Mouse (Mus musculus) monocyte, adult 5-6 weeks (primary cell): ENCODE measurements around the gene Gm29133. TPM values are rescaled to one million over a fixed set of nuclear protein-coding genes. Genes with fewer than 3 reads are reported as not detected.
A peak's percentile ranks its signal among the peaks of the same experiment; 100 is the strongest.

Source experiments
- ATAC-seq: fragments of 153-309, 156-312 bp; replicated peaks from 2 replicates; pipeline ENCODE4 v1.8.0; 2017; ENCODE audit warnings: mild to moderate bottlenecking; ENCODE audit not compliant: low TSS enrichment, insufficient number of reproducible peaks, severe bottlenecking, poor library complexity, low FRiP score
- total RNA-seq: library from RNA; stranded (forward); fragments of 200-1000, 200-491, 200-594 nt; gene quantifications from 3 replicates; pipeline ENCODE4 v1.2.3, GENCODE M21; 2017

Gene Gm29133
- total RNA-seq = not detected in 3 replicates

DNA sequence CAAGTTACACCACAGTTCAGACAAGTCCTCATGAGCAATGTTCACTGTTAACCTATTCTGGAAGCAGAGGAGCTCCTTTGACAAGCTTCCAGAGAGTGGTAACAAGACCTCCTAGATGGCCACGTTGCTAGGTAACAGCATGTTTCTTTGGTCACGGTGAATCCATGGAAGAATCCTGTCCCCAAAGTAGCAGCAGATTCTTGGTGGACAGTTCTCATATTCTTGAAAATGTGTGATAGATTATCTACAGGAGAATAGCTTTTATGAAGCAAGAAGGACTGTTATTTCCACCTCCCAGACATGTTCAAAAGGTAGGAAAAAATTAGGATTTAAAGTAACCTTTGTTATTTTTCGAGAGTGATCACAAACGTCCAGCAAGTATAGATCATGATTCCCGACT is at the start of gene Gm29133:
TSS of gene Gm29133 (plus strand) at position 301 of the 400 bp plus-strand sequence.
- ATAC-seq = no peak

DNA sequence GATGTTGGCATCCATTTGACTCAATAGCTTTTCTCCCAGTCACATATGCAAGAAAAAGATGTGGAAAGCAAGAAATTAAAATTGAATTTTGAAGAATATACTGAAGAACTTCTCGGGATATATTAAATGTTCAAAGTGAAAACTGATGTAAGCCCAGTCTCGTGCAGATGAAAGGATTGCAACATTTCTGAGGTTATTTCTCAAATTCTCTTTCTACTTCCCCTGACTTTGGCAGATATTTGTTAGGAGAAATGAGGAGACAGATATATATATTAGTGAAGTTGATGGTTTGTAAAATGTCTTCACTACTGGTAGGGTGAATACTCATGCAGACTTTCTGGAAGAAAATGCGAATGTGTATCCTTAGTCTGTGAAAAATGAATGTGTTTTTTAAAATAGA is 48.9 kb upstream of the Gm29133 start:
- no peak for ATAC-seq

DNA sequence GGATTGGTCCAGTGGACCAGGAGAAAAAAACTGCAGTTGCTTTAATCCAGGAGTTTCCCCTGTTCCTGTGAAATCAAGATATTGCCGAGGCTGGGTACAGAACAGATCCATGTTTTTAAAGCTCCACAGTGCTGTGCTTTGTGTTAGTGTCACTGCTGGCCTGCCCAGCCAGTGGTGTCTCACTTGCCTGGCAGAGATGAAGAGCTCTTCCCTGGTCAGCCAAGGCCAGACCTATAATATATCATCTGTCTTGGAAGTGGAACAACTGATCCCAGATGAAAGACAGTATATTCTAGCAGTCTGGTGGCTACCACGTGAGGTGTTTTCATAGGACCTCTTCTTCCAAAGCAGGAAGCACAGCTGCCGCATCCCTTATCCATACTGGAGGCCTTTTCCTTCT is 46.7 kb upstream of the Gm29133 start:
- ATAC-seq = no peak

DNA sequence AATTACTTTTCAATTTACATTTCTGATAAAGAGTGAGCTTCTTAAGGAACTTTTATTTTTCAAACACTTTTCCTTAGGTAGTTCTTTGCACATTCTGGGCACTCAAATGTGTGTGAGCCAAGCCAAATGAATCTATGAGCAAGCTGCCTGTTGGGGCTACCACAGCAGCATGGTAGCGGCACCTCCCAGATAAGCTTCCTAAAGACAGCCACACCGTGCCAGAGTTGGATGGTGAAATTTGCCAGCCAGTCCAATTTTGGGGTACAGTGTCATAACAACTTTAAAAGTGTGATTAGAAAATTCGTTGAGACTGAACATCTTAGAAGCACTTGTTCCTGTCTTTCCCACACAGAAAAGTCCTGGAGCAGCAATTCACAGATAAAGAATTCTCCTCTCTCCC is 41.5 kb upstream of the Gm29133 start:
- ATAC-seq = no peak

DNA sequence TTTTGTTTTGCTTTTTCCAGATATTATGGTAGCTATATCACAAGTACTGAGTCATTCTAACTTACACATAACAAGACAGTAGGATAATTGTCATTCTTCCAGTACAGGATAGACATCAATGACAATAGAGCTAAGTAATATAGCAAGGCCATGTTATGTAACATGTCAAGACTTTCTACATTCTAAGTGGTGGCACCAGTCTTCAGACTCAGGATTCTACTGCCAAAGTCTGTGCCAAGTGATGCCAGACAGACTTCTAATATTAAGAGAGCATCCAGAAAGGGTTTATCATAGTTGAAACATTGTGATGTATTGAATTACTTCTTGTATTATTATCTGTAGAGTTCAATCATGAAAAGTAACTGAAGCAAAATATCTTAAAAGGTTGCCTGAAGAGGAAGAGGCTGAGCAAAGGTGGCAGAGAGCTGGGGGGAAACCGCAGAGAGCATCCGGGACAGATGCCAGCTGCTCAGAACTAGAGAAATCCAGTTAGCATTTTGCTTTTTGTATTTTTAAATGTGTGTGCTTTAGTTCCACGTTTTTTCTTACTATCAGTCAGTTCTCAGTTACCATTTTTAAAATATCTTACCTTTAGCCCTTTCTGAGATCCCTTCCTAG is 34.2 kb upstream of the Gm29133 start:
- no peak for ATAC-seq

DNA sequence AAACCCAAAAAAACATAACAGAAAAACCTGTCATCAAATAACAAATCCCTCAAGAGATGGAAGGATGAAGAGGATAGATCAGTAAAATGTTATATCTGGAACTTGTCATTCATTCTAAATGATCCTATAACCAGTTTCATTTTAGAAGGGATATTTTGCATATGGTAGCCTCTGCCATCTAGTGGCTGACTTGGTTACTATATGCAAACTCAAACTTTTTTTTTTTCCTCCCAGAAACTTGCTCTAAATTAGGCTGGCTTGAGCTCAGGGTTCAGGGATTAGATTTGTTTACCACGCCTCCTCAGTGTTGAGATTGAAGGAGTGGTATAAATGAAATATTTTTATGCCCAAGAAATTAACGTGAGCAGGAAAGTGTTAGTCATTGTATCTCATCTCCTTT is 27.3 kb upstream of the Gm29133 start:
- no peak for ATAC-seq

DNA sequence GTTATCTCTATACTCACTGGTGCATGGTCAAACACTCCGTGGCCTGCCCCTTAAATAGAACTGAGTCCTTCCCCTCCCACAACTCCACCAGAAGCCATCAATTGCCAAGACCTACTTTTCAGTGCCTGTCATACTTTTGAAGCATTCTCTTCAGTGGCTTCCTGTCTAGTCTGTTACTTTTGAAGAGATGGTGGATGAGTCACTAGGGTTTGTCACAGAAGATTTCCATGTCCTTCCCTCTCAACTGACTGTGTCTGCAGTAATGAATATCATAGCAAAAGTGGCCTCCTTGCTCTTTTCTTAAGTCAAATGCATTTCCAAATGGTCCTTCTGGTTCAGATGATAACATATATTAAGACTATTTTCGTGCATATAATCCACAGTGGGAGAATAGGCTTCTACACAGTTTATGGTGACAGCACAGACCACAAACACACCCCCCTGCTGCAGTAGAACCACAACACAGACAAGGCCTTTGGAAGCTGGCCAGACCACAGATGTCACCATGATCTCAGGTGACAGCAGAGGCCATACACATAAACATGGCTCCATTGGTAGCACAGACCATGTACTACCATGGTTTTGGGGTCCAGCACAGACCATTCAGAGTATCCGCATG is 16.9 kb upstream of the Gm29133 start:
- no peak for ATAC-seq

DNA sequence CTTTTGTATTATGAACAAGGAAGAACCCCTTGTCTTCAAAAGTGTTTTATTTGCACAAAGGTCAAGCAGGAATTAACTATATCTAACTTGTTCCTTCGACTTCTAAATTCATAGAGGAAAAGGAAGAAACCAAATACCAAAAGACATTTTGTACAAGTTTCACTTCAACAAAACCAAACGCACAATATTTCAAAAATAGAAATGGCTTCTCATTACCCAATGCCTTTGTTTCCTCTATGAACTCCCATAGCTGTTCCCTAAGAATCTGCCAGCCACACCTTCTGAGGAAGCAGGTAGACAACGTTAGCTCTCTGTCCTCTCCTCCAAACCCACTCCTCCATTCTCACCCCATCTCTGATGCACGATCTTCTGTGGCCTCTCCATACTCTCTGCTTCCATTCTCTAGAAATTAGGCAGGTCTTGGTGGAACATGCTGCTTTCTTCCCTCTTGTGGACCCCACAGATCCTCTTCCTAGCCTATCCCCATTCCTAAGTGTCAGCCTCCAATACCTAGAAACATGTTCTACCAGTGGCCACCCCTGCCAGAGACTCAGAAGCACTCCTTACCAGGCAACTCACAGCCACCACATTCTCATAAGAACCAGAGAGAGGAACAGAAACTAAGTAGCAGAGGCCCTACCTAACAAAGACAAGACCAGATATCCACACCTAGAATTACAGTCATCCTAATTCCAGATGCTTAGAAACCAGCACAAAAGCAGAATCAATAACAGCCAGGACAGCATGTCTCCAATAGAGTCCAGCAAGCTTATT is 4.1 kb upstream of the Gm29133 start:
- ATAC-seq = peak; percentile 82

DNA sequence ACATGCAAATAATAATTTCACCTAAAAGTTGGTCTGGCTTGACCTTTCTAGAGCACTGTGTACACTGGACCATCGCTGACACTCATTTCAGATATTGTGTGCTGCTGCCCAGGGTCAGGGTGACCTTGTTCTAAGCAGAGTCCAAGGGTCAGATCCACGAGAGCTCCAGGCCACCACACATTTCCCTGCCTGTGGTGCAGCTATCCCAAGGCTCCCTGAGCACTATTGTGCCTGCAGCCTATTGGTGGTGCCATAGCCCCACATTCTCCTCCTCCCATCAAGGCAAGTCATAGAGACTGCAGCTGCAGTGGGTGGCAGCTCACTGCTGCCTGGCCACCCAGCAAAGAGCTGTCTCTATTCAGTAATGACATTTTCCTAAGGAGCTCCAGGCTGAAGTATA is 2.7 kb upstream of the Gm29133 start:
- no peak for ATAC-seq

DNA sequence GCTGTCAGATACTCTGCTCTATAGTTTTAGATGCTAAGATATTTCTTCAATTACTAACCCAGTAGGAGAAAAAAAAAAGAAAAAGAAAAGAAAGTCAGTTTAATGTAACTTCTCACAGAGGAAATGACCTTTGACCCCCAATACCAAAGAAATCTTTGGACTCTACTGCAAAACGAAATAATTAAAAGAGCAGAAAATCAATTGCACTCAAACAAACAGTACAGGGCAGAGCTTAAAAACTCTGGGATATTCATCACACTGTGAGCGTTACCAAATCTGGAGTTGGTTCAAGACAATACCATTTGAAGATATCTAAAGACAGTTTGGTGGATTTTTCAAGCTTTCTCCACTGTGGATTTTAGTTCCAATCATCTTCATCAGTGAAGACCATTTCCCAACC is 15.4 kb downstream of the Gm29133 start:
- ATAC-seq = no peak

DNA sequence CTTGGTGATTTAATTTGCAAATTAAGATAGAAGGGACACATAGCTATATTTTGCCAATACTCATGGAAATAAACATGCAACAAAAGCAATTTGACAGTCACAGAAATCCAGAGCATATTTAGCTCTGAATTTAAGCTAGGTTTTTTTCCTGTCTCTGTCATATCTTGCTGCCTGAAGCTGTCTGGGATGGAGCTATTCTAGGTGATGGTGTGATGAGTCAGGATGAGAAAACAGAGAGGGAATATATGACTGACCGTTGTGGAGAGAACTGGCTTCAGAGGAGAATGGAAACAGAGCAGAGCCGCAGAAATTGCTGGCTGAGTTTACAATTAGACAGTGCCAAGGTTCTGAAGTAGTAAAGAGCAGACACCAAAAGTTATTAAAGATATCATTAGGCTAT is 26.3 kb downstream of the Gm29133 start:
- no peak for ATAC-seq

DNA sequence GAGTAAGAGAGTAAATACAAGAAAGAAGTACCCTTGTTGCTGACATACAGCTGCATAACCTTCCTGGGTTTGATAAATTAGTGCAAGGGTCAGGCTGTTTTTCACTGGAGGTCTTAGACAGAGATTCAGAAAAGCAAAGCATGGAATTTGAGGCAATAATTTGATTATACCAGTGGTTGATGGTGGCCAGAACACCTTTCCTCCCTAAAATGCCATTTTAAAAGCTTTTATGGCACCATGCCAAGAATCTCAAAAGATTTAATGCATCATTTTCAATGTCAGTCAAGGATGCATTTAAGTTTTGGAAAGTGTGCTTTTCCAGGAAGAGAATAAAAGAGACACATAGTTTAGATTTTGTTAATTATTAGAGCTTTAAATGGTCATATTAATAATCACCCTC is 60.0 kb downstream of the Gm29133 start:
- no peak for ATAC-seq

DNA sequence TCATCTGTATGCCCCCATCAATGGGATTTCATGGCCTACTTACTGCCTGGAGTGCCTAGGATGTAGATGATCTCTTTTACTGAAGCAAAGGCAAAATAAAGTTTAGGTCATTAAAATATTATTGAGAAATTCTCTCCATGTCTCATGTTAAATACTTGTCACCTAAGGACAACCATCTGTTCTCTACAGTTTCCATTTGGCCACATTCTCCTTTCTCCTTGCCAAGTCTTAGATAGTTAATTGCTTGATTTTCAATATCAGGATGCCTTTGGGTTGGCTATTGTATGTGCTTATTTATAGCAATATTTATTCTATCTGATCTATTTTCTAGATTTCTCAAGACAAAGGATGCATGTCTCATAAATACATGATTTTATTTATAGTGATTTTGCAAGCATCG is 75.9 kb downstream of the Gm29133 start:
- ATAC-seq = no peak

DNA sequence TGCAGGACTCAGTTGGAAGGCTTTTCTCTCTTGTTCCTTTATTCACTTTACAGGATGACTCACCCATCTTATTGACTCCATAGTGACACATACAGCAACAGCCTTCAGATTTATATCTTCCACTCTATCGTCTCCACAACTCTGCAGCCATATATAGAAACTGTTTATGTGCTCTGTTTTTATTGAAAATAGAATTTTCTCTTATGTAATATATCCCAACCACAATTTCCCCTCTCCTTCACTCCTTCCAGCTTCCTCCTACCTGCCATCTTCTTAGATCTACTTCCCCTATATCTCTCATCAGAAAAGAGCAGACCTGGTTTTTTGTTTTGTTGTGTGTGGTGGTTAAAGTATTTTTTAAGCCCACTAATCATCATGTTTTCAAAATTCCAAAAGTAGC is 76.5 kb downstream of the Gm29133 start:
- no peak for ATAC-seq

DNA sequence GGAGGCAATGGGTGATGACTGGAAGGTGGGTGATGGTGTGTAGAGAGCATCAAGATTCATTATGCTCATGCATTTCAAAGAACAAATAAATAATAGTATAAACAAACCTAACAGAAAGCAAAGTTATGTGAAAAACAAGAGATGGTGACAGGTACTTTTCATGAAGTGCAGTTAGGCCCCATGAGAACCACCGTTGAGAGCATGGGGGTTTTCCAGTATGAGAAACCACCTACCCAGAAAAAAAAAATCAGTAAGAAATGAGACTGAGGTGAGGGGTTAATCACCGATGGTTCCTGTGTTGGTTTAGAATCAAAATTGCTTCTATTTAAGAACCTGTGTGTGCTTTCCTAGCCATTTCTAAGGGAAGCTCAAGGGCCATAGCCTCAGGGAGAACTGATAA is 86.8 kb downstream of the Gm29133 start:
- no peak for ATAC-seq

DNA sequence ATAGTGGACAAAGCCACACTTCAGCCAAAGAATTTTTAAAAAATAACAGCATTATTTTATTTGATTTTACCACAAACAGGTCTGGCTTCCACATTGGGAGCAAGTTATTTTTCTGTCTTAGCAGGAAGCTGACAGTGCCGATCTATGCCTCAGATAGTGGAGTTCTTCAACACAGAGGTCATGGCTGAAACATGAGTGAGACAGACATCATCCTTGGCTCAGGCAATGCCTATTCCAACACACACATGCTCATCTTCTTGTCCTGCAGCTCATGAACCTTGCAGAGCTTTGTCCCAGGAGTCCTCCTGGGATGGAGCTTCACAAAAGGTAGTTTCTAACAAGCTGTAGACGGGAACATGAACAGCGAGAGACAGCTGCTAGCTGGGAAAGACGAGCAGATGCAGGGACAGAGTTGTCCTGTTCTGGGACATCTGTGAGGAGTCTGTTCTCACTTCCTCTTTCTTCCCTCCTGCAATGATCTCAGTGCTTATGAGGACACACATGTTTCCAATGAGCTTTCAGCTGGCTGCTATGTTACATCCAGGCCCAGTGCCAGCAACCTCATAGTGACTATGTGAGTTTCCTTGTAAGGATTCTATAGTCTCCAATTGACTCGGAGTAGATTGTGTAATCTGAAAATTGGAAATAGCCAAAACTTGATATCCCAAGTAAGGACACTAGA is 87.4 kb downstream of the Gm29133 start:
- peak; percentile 71; the same call in 1 of the 2 replicates for ATAC-seq
